In the genomic region with DNA sequence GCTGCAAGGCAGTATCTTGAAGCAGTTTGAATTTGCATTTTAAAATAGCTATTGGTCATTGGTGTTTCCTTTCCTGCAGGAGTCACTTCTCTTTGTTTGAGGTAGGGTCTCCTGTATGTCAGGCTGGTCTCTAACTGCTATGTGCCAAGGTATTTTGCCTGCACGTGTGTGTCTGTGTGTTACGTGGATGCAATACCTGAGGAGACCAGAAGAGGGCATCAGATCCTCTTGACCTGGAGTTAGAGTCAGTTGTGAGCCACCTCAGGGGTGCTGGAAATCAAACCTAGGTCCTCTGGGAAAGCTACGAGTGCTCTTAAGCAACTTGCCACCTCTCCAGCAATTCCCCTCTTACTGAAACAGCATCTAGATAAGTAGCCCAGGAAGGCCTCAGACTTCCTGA, we compare ENCODE assay signal across 14 mouse cellular contexts. TPM values are rescaled to one million over a fixed set of nuclear protein-coding genes. Genes with fewer than 3 reads are reported as not detected.
DNase-seq lines count a peak whose midpoint lies in the region; ATAC-seq and TF ChIP-seq lines count a peak whose summit lies in the region.
"Had no signal": no experiment of that assay in that cellular context is flagged by ENCODE, and none has a peak within 500 bp of the region (broad histone marks: within the 10 kb centered on the region; RNA-seq: fewer than 3 reads in every experiment).

No protein-coding gene starts in this region.

- no peak for ATAC-seq in CD4-positive, CD25-positive, alpha-beta regulatory T cell, adult 4 months

- peak; percentile 32 for DNase-seq in CD4-positive, CD25-positive, alpha-beta regulatory T cell, adult 2 months (ENCODE audit: low read depth, low spot score)
- no peak for DNase-seq in left cerebral cortex, adult 2 months (ENCODE audit: extremely low spot score in 1 of 2, low spot score in 2 of 2)
- no peak for DNase-seq in left cerebral cortex, adult 8-10 months (ENCODE audit: low spot score in 2 of 2)
- DNase-seq in 3T3-L1 (ENCODE audit: low read depth, low spot score), result peak; percentile 19
- DNase-seq in R1 (ENCODE audit: low read depth, low spot score), result peak; percentile 66
- no peak for DNase-seq in adrenal gland, adult 8-10 months
- DNase-seq in retina, embryonic 14.5 days (ENCODE audit: low spot score), result no peak
- DNase-seq: cerebellum, adult 9-11 months; heart, adult 18-20 months; heart, postnatal 10 days; right cerebral cortex, adult 18-20 months had no signal

- no peak overlapping the region for H3K4me3 ChIP-seq in left cerebral cortex, adult 2 months
- H3K4me3 ChIP-seq: embryonic facial prominence, embryonic 10.5 days; neural tube, embryonic 13.5 days had no signal

- intact Hi-C loops in left cerebral cortex, adult 2 months (cut with DNase I), result loop anchor here (5.0 kb wide), 1 partner anchor 37 kb away; no protein-coding TSS in a partner anchor

- H3K27ac ChIP-seq in left cerebral cortex, adult 2 months, result no peak overlapping the region
- H3K27ac ChIP-seq: embryonic facial prominence, embryonic 10.5 days; neural tube, embryonic 13.5 days had no signal

- peak; percentile 31 for TF ChIP-seq CTCF in left cerebral cortex, adult 2 months (IDR thresholded peaks at IDR 0.05)

RNA-seq across cellular contexts. Expression of gene Prkrip1, which starts 16.4 kb away (rescaled TPM):
- 10 to 100 TPM; 31.0 to 49.0 TPM for polyA plus RNA-seq in CD4-positive, CD25-positive, alpha-beta regulatory T cell, adult 4 months (2017; shearing (Covaris generic))
- 10 to 100 TPM; 34.7 to 37.7 TPM for total RNA-seq in left cerebral cortex, adult 2 months (2021)
- 10 to 100 TPM; 25.2 to 36.0 (median 26.9) TPM for total RNA-seq in left cerebral cortex, adult 8-10 months (2022)
- total RNA-seq in adrenal gland, adult 8-10 months (2022), result 10 to 100 TPM; 28.2 to 37.8 (median 33.4) TPM

RNA-seq across cellular contexts. Expression of gene Sh2b2, which starts 31.1 kb away (rescaled TPM):
- polyA plus RNA-seq in CD4-positive, CD25-positive, alpha-beta regulatory T cell, adult 4 months (2017; shearing (Covaris generic)), result under 1 TPM in 1 of 2 experiments, not detected in 1; 0.15 TPM
- 1 to 10 TPM; 7.4 to 9.4 TPM for total RNA-seq in left cerebral cortex, adult 2 months (2021)
- 1 to 10 TPM; 5.3 to 7.5 (median 6.7) TPM for total RNA-seq in left cerebral cortex, adult 8-10 months (2022)
- total RNA-seq in adrenal gland, adult 8-10 months (2022), result 10 to 100 TPM in 2 of 4 experiments, 1 to 10 TPM in 2; 7.2 to 14.9 (median 11.4) TPM

RNA-seq across cellular contexts. Expression of gene Orai2, which starts 44.7 kb away (rescaled TPM):
- 10 to 100 TPM; 42.9 to 80.7 TPM for polyA plus RNA-seq in CD4-positive, CD25-positive, alpha-beta regulatory T cell, adult 4 months (2017; shearing (Covaris generic))
- total RNA-seq in left cerebral cortex, adult 2 months (2021), result 10 to 100 TPM; 46.7 to 48.8 TPM
- total RNA-seq in left cerebral cortex, adult 8-10 months (2022), result 10 to 100 TPM; 46.5 to 53.3 (median 49.2) TPM
- 1 to 10 TPM; 2.5 to 5.7 (median 4.6) TPM for total RNA-seq in adrenal gland, adult 8-10 months (2022)

Comparison
In these comparisons a context has a peak if more than half of its experiments do, and no peak if none do; other contexts are left out.
1. DNase-seq: peak in CD4-positive, CD25-positive, alpha-beta regulatory T cell, adult 2 months (single experiment), 3T3-L1 (single experiment) and R1 (single experiment); none in left cerebral cortex, adult 2 months (0 of 2), left cerebral cortex, adult 8-10 months (0 of 2), adrenal gland, adult 8-10 months (single experiment) and retina, embryonic 14.5 days (single experiment).
2. RNA of gene Orai2, which starts 44.7 kb away (total RNA-seq): 46.5 to 53.3 TPM in left cerebral cortex, adult 8-10 months and 46.7 to 48.8 TPM in left cerebral cortex, adult 2 months; 2.5 to 5.7 TPM in adrenal gland, adult 8-10 months; every median in the first group is over 4 times any median in the second.